Mouse (Mus musculus): ENCODE data around the gene Wasf2. TPM values are rescaled to one million over a fixed set of nuclear protein-coding genes. Genes with fewer than 3 reads are reported as not detected.

The Wasf2 gene
- polyA plus RNA-seq, 1 experiment from 2014 or later: 42.1 TPM

- H3K4me1 ChIP-seq (replicated peaks): peaks cover 40% of the 10 kb centered on the region
- no peak overlapping the region for H3K4me3 ChIP-seq
- H3K36me3 ChIP-seq: peaks cover 80% of the 10 kb centered on the region
Measured at GRCm38 (mm10) chr4:133194482-133194881, 64.2 kb downstream of the Wasf2 start.

DNA sequence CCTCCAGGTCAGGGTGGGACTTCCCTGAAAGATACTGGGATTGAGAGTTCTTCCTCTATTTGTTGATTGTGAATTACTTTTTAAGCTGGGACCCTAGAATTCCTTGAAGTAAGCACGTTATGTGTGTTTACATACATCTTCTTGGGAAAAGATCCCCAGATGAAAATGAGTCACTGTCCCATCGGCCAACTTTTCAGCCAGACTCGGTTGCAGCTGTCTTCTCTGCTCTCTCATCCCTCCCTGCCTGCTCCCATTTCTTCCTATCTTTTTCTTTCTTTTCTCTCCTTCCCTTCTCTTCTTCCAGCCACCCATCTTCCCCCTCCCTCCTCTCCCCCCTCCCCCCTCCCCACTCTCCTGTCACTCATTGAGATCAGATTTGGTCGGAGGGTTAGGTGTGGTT lies 64.7 kb downstream of the Wasf2 start:
- no peak for DNase-seq (ENCODE audit: low spot score)
- H3K27ac ChIP-seq: no peak overlapping the region
- peaks cover 45% of the 10 kb centered on the region for H3K4me1 ChIP-seq (replicated peaks)
- no peaks in the 10 kb centered on the region for H3K9me3 ChIP-seq
- H3K36me3 ChIP-seq: peaks cover 75% of the 10 kb centered on the region
- no peak overlapping the region for H3K4me3 ChIP-seq
- WGBS: 80% methylated on average over 4 of the region's 4 CpGs
- H3K27me3 ChIP-seq (ENCODE audit: insufficient read depth, poor library complexity, severe bottlenecking): peaks cover 6% of the 10 kb centered on the region; the same call in 1 of the 2 replicates

More at GRCm38 (mm10) chr4:133194482-133194881, 64.2 kb downstream of the Wasf2 start:
- 89% methylated on average over 11 of the region's 11 CpGs for WGBS
- no peak for DNase-seq (ENCODE audit: low spot score)
- Histone ChIP-seq H3K27ac (no peak overlapping the region), H3K9me3 (no peaks in the 10 kb centered on the region), H3K27me3 (ENCODE audit: insufficient read depth, poor library complexity, severe bottlenecking) (peaks cover 6% of the 10 kb centered on the region; the same call in 1 of the 2 replicates)

GRCm38 (mm10) chr4:133196136-133196535 lies 65.8 kb downstream of the Wasf2 start:
- WGBS: 88% methylated on average over 2 of the region's 2 CpGs
- peaks cover 6% of the 10 kb centered on the region; the same call in 1 of the 2 replicates for H3K27me3 ChIP-seq (ENCODE audit: insufficient read depth, poor library complexity, severe bottlenecking)
- peak overlapping the region; percentile 30; the same call in 1 of the 2 replicates for H3K27ac ChIP-seq
- no peak overlapping the region for H3K4me3 ChIP-seq
- peaks cover 64% of the 10 kb centered on the region for H3K36me3 ChIP-seq
- DNase-seq (ENCODE audit: low spot score): no peak
- H3K9me3 ChIP-seq: no peaks in the 10 kb centered on the region
- H3K4me1 ChIP-seq (replicated peaks): peaks cover 57% of the 10 kb centered on the region

DNA sequence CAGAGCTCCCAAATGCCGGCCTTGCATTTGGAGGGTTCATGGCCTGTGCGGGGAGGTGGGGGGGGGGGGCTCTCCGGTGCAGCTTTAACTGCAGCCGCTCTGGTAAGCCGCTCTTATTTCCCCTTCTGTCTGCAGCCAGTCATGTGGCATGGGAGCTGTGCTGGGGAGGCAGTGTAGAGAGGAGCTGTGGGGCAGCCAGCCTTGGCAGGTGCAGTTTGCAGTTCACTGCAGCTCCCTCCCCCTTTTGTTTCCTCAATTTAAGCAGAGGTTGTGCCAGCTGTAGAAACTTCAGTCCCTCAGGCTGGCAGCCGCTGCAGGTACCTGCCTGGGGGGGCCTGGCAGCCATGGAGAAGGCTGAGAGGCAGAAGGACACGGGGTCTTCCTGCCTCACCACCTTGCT lies 66.5 kb downstream of the Wasf2 start:
- peaks cover 6% of the 10 kb centered on the region; the same call in 1 of the 2 replicates for H3K27me3 ChIP-seq (ENCODE audit: insufficient read depth, poor library complexity, severe bottlenecking)
- no peak overlapping the region for H3K4me3 ChIP-seq
- H3K36me3 ChIP-seq: peaks cover 56% of the 10 kb centered on the region
- H3K9me3 ChIP-seq: no peaks in the 10 kb centered on the region
- peak overlapping the region; percentile 78 for H3K27ac ChIP-seq
- DNase-seq (ENCODE audit: low spot score): no peak
- peaks cover 63% of the 10 kb centered on the region for H3K4me1 ChIP-seq (replicated peaks)
- 38% methylated on average over 7 of the region's 7 CpGs for WGBS

DNA sequence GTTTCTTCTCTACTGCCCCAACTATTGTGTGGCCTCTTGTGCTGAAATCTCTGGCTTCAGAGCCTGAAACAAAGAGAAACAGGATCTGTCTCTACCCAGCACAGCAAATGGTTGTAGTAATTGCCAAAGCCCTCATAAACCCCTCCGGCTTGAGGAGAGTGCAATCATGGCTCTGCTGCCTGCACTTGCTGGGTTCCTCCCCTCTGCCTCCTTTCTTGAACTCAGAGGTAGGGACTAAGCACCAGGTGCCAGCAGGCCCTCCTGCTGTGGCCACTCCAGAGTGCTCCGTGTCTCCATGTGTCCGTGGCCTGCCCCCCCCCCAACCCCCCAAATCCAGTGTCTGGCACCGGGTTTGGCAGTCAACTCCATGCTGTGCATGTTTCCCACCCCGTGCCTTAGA lies 67.0 kb downstream of the Wasf2 start:
- Histone ChIP-seq H3K9me3 (no peaks in the 10 kb centered on the region), H3K27ac (peak overlapping the region; percentile 78), H3K36me3 (peaks cover 51% of the 10 kb centered on the region), H3K4me3 (no peak overlapping the region), H3K4me1 (replicated peaks) (peaks cover 63% of the 10 kb centered on the region), H3K27me3 (ENCODE audit: insufficient read depth, poor library complexity, severe bottlenecking) (peaks cover 6% of the 10 kb centered on the region; the same call in 1 of the 2 replicates)
- no peak for DNase-seq (ENCODE audit: low spot score)
- WGBS: 16% methylated on average over 5 of the region's 5 CpGs

GRCm38 (mm10) chr4:133197801-133198286 lies 67.5 kb downstream of the Wasf2 start:
- peak; percentile 37 for DNase-seq (ENCODE audit: low spot score)
- H3K36me3 ChIP-seq: peaks cover 46% of the 10 kb centered on the region
- peaks cover 63% of the 10 kb centered on the region for H3K4me1 ChIP-seq (replicated peaks)
- no peak overlapping the region for H3K4me3 ChIP-seq
- H3K27me3 ChIP-seq (ENCODE audit: insufficient read depth, poor library complexity, severe bottlenecking): peaks cover 6% of the 10 kb centered on the region; the same call in 1 of the 2 replicates
- peak overlapping the region; percentile 78 for H3K27ac ChIP-seq
- WGBS: 18% methylated on average over 13 of the region's 13 CpGs
- H3K9me3 ChIP-seq: no peaks in the 10 kb centered on the region

DNA sequence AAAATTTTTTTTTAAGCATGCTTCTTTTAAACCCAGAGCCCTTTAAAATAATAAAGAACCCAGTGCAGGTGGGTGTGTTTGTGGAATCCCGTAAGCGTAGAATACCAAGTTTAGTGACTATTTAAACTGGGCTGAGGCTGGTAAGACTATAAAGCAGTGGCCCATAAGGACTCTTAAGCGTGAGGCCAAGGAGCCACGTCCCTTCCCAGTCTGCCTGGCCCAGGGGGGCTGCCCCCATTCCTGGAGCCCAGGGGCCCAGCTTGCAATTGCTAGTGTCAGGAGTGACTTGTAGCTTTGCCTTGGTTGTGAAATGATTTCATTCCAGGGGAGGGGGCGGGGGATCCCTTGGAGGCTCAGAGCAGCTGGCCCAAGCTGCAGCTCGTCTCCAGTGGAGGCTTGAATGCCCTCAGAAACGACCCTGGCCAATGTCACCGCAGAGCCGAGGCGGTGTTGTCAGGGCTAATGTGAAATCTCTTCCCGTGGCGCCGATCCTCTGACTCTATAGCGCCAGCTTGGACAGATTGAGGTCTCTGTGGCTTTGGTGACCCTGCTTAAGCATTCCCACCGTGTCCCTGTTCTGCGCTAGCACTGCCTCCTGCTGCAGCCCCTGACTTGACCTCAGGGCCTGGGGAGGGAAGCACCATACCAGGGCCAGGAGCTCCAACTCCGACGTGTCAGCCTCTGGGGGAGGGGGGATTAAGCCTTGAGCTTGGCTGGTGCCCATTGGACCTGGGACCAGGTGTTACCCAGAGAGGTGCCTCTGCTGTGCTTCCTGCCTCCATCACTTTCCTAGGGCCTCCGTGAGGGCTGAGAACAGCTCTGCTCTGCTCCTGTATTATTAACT lies 68.3 kb downstream of the Wasf2 start:
- peak; percentile 63 for DNase-seq (ENCODE audit: low spot score)
- 0 out of 2 replicates have a peak overlapping the region, but pooled peaks have one; percentile 2 for H3K4me3 ChIP-seq
- 16% methylated on average over 19 of the region's 19 CpGs for WGBS

DNA sequence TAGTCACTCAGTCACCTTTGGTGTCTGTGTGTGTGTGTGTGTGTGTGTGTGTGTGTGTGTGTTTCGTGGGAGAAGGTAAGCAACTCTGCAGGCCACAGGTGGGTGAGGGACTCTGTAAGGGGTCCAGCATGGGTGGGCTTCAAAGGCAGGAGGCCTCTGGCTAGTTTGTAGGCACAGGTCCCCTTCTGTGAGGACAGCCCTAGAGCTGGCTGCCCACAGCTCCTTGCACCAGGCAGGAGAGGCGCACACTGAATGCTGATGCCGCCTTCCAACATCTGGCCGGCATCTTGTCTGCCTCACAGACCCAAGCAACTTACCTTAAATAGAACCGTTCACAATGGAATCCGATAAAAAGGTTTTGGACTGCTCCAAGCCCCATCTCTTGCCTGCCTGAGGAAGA lies 69.4 kb downstream of the Wasf2 start:
- DNase-seq (ENCODE audit: low spot score): no peak
- Histone ChIP-seq H3K4me1 (replicated peaks) (peaks cover 73% of the 10 kb centered on the region), H3K4me3 (no peak overlapping the region), H3K9me3 (no peaks in the 10 kb centered on the region), H3K27me3 (ENCODE audit: insufficient read depth, poor library complexity, severe bottlenecking) (peaks cover 6% of the 10 kb centered on the region; the same call in 1 of the 2 replicates), H3K36me3 (peaks cover 27% of the 10 kb centered on the region), H3K27ac (peak overlapping the region; percentile 64; the same call in 1 of the 2 replicates)
- 63% methylated on average over 6 of the region's 6 CpGs for WGBS

More for the DNA sequence above, 68.3 kb downstream of the Wasf2 start:
- Histone ChIP-seq H3K4me1 (replicated peaks) (peaks cover 67% of the 10 kb centered on the region), H3K36me3 (peaks cover 39% of the 10 kb centered on the region), H3K27me3 (ENCODE audit: insufficient read depth, poor library complexity, severe bottlenecking) (peaks cover 6% of the 10 kb centered on the region; the same call in 1 of the 2 replicates), H3K9me3 (no peaks in the 10 kb centered on the region), H3K27ac (peak overlapping the region; percentile 78)

GRCm38 (mm10) chr4:133200343-133200742 lies 70.0 kb downstream of the Wasf2 start:
- WGBS: 38% methylated on average over 21 of the region's 21 CpGs
- Histone ChIP-seq H3K27ac (peak overlapping the region; percentile 64), H3K27me3 (ENCODE audit: insufficient read depth, poor library complexity, severe bottlenecking) (peaks cover 6% of the 10 kb centered on the region; the same call in 1 of the 2 replicates), H3K9me3 (no peaks in the 10 kb centered on the region), H3K36me3 (peaks cover 21% of the 10 kb centered on the region), H3K4me3 (0 out of 2 replicates have a peak overlapping the region, but pooled peaks have one; percentile 3), H3K4me1 (replicated peaks) (peaks cover 77% of the 10 kb centered on the region)
- no peak for DNase-seq (ENCODE audit: low spot score)

DNA sequence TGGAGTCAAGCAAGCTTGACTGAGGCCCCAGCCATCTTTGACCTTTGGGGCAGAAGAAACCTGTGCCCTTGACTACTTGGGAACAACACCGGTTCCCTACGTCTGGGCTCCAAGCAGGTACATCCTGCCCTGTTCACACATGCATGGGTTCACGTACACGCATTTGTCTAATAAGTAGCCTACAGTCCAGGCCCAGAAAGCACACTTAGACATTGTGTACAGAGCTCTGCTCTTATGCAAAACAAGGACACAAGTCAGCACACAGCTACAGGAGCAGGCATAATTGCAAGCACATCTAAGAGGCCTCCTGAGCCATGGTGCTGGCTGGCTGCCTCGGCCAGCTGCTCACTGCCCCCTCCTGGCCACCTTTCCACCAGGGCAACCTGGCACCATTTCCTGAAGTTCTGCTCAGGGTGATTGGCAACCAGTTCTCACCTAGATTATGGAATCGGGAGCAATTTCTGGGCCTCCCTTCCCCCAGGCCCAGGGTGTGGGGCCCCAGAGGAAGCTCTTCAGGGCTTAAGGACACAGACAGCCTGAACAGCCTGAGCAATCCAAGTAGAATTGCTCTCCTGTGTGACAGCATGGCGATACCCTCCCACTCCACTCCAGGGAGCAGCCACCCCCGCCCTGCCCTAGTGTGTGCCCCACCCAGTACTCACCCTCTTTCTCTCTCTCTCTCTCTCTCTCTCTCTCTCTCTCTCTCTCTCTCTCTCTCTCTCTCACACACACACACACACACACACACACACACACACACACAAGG lies 70.9 kb downstream of the Wasf2 start:
- no peak overlapping the region for H3K4me3 ChIP-seq
- 74% methylated on average over 8 of the region's 8 CpGs for WGBS
- peaks cover 74% of the 10 kb centered on the region for H3K4me1 ChIP-seq (replicated peaks)
- no peaks in the 10 kb centered on the region for H3K9me3 ChIP-seq
- peak overlapping the region; percentile 37; the same call in 1 of the 2 replicates for H3K27ac ChIP-seq
- H3K27me3 ChIP-seq (ENCODE audit: insufficient read depth, poor library complexity, severe bottlenecking): peaks cover 6% of the 10 kb centered on the region; the same call in 1 of the 2 replicates
- peak; percentile 38 for DNase-seq (ENCODE audit: low spot score)
- peaks cover 13% of the 10 kb centered on the region for H3K36me3 ChIP-seq

- Histone ChIP-seq H3K27me3 (ENCODE audit: insufficient read depth, poor library complexity, severe bottlenecking) (no peaks in the 10 kb centered on the region), H3K27ac (no peak overlapping the region), H3K36me3 (0 out of 2 replicates have a peak, but pooled peaks cover 4% of the 10 kb centered on the region), H3K4me3 (no peak overlapping the region), H3K9me3 (no peaks in the 10 kb centered on the region), H3K4me1 (replicated peaks) (peaks cover 63% of the 10 kb centered on the region)
- 98% methylated on average over 3 of the region's 3 CpGs for WGBS
- DNase-seq (ENCODE audit: low spot score): no peak
Measured at GRCm38 (mm10) chr4:133202254-133202653, 71.9 kb downstream of the Wasf2 start.

GRCm38 (mm10) chr4:133203591-133203990 lies 73.3 kb downstream of the Wasf2 start:
- Histone ChIP-seq H3K9me3 (no peaks in the 10 kb centered on the region), H3K4me1 (replicated peaks) (peaks cover 50% of the 10 kb centered on the region), H3K36me3 (no peaks in the 10 kb centered on the region), H3K27me3 (ENCODE audit: insufficient read depth, poor library complexity, severe bottlenecking) (peaks cover 12% of the 10 kb centered on the region), H3K4me3 (no peak overlapping the region), H3K27ac (peak overlapping the region; percentile 50; the same call in 1 of the 2 replicates)
- no peak for DNase-seq (ENCODE audit: low spot score)
- 72% methylated on average over 3 of the region's 3 CpGs for WGBS

Measured in hindbrain, embryonic 10.5 days (tissue).